In the genomic region with DNA sequence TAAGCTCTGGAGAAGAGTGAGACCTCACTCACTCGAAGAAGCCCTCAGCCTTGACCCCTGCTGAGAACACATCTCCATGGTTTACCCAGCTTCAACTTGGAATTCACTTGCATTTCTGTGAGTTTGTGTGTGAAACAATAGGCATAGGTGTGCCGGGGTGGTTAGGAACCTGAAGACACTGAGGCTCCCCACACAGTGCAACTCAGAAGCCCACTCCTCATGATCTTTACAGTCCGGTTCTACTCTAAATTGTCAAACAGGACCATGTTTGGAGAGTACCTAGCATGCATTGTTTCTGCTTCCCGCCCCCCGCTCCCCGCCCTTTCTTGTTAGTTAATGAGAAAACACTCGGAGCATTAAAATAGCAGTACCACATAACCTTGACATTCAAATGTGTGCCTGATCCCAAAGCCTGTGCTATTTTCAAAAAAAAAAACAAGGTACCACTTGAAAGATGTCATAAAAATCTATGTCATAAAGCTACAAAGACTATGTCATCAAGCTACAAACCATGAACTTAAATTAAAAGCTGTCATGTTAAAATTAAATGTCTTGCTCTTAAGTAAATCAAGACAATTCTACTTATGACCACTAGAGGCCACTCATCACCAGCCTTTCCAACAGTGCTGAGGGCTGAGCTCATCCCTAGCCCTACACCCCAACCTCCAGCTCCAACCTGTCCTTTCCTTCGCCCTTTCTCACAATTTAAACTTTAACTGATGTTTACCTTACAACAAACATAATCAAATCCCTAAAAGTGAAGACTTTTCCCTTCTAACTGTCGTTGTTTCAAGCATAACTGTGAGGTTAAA, we compare ENCODE assay signal across 8 mouse cellular contexts. TPM values are rescaled to one million over a fixed set of nuclear protein-coding genes. Genes with fewer than 3 reads are reported as not detected.
DNase-seq lines count a peak whose midpoint lies in the region; ATAC-seq and TF ChIP-seq lines count a peak whose summit lies in the region.

No protein-coding gene starts in this region.

- H3K36me3 ChIP-seq in forebrain, postnatal 0 days (ENCODE audit: insufficient read depth), result no peaks in the 10 kb centered on the region
- no peaks in the 10 kb centered on the region for H3K36me3 ChIP-seq in neural tube, embryonic 13.5 days

- no peak overlapping the region for H3K27ac ChIP-seq in cerebellum, adult 2 months (ENCODE audit: insufficient read depth, low read length)
- no peak overlapping the region for H3K27ac ChIP-seq in forebrain, postnatal 0 days (ENCODE audit: low read depth, low read length)
- H3K27ac ChIP-seq in neural tube, embryonic 13.5 days (replicated peaks), result no peak overlapping the region

- no peak overlapping the region for H3K9ac ChIP-seq in forebrain, postnatal 0 days
- no peak overlapping the region for H3K9ac ChIP-seq in neural tube, embryonic 13.5 days

- WGBS in cerebellum, adult 2 months, result 39% methylated on average over 9 of the region's 9 CpGs
- WGBS in forebrain, postnatal 0 days, result 45% methylated on average over 9 of the region's 9 CpGs
- WGBS in large intestine, adult 2 months, result 26% methylated on average over 9 of the region's 9 CpGs
- WGBS in neural tube, embryonic 13.5 days, result 42% methylated on average over 9 of the region's 9 CpGs

- H3K27me3 ChIP-seq in cerebellum, adult 2 months (ENCODE audit: control insufficient read depth, insufficient read depth, low read length), result no peaks in the 10 kb centered on the region
- H3K27me3 ChIP-seq in forebrain, postnatal 0 days (ENCODE audit: insufficient read depth, low read length), result no peaks in the 10 kb centered on the region
- H3K27me3 ChIP-seq in neural tube, embryonic 13.5 days, result 0 out of 2 replicates have a peak, but pooled peaks cover 5% of the 10 kb centered on the region

- H3K9me3 ChIP-seq in forebrain, postnatal 0 days (ENCODE audit: low read length), result no peaks in the 10 kb centered on the region
- no peaks in the 10 kb centered on the region for H3K9me3 ChIP-seq in neural tube, embryonic 13.5 days

- no peak overlapping the region for H3K4me3 ChIP-seq in cerebellum, adult 2 months (replicated peaks; ENCODE audit: insufficient read depth, low read depth, low read length)
- no peak overlapping the region for H3K4me3 ChIP-seq in forebrain, postnatal 0 days (ENCODE audit: low read depth, low read length)
- no peak overlapping the region for H3K4me3 ChIP-seq in neural tube, embryonic 13.5 days

- H3K4me2 ChIP-seq in forebrain, postnatal 0 days (ENCODE audit: low read depth), result no peak overlapping the region
- no peak overlapping the region for H3K4me2 ChIP-seq in neural tube, embryonic 13.5 days

- H3K4me1 ChIP-seq in cerebellum, adult 2 months (ENCODE audit: control insufficient read depth, insufficient read depth, low read length), result no peaks in the 10 kb centered on the region
- no peaks in the 10 kb centered on the region for H3K4me1 ChIP-seq in forebrain, postnatal 0 days (ENCODE audit: insufficient read depth)
- no peaks in the 10 kb centered on the region for H3K4me1 ChIP-seq in neural tube, embryonic 13.5 days (replicated peaks)

- DNase-seq in adrenal gland, adult (ENCODE audit: inconsistent age in 2 of 2, low spot score in 1 of 2), result peak; percentile 29 to 76
- no peak for DNase-seq in adrenal gland, postnatal 4 days (ENCODE audit: low spot score in 2 of 2)
- peak; percentile 25 for DNase-seq in right cerebral cortex, postnatal 4 days
- no peak for DNase-seq in right cerebral cortex, postnatal 25 days
- DNase-seq in cerebellum, adult 2 months, result peak; percentile 18 to 46
- DNase-seq in forebrain, postnatal 0 days, result peak; percentile 63
- DNase-seq in large intestine, adult 2 months (ENCODE audit: low read depth, low spot score), result peak; percentile 4

- ATAC-seq in forebrain, postnatal 0 days, result peak; percentile 93
- ATAC-seq in neural tube, embryonic 13.5 days (ENCODE audit: low read depth), result peak; percentile 87

- TF ChIP-seq POLR2A in cerebellum, adult 2 months (IDR thresholded peaks at IDR 0.05; ENCODE audit: borderline replicate concordance, insufficient read depth, low read length), result no peak

- peak; percentile 86 for TF ChIP-seq CTCF in cerebellum, adult 2 months (IDR thresholded peaks at IDR 0.05; ENCODE audit: borderline replicate concordance, insufficient read depth, low read depth, low read length)
- peak; percentile 88 for TF ChIP-seq CTCF in forebrain, postnatal 0 days (IDR thresholded peaks at IDR 0.05; ENCODE audit: low read depth)

RNA-seq across cellular contexts. Expression of gene Ccdc39, which starts 19.8 kb away (rescaled TPM):
- total RNA-seq in adrenal gland, postnatal 4 days (2021), result 1 to 10 TPM; 3.0 to 3.4 TPM
- polyA plus RNA-seq in cerebellum, adult 2 months (2012; rRNA removed), result 21.1 and 27.5 TPM in 2 replicates
- 26.7 and 32.2 TPM in 2 replicates for total RNA-seq in forebrain, postnatal 0 days (2014; rRNA removed)
- 10.1 and 12.9 TPM in 2 replicates for polyA plus RNA-seq in forebrain, postnatal 0 days (2015; fragmentation: Nextera tagmentation; extraction: Ambion mirVana)
- polyA plus RNA-seq in large intestine, adult 2 months (2012; rRNA removed), result 0.17 and 0.49 TPM in 2 replicates
- polyA plus RNA-seq in neural tube, embryonic 13.5 days (2015; fragmentation: Nextera tagmentation; extraction: Ambion mirVana), result 7.7 and 7.8 TPM in 2 replicates

RNA-seq across cellular contexts. Expression of gene Ttc14, which starts 24.7 kb away (rescaled TPM):
- total RNA-seq in adrenal gland, postnatal 4 days (2021), result 10 to 100 TPM; 59.3 to 70.9 TPM
- polyA plus RNA-seq in cerebellum, adult 2 months (2012; rRNA removed), result 43.8 and 48.9 TPM in 2 replicates
- 50.0 and 50.6 TPM in 2 replicates for total RNA-seq in forebrain, postnatal 0 days (2014; rRNA removed)
- polyA plus RNA-seq in forebrain, postnatal 0 days (2015; fragmentation: Nextera tagmentation; extraction: Ambion mirVana), result 36.8 and 43.7 TPM in 2 replicates
- 3.0 and 7.9 TPM in 2 replicates for polyA plus RNA-seq in large intestine, adult 2 months (2012; rRNA removed)
- 64.9 and 70.7 TPM in 2 replicates for polyA plus RNA-seq in neural tube, embryonic 13.5 days (2015; fragmentation: Nextera tagmentation; extraction: Ambion mirVana)

Comparison
In these comparisons a context has a peak if more than half of its experiments do, and no peak if none do; other contexts are left out.
1. DNase-seq: peak in adrenal gland, adult (2 of 2), right cerebral cortex, postnatal 4 days (single experiment), cerebellum, adult 2 months (2 of 2), forebrain, postnatal 0 days (single experiment) and large intestine, adult 2 months (single experiment); none in adrenal gland, postnatal 4 days (0 of 2) and right cerebral cortex, postnatal 25 days (single experiment).